Mouse (Mus musculus) frontal cortex, adult (tissue): Measurements from ENCODE around the gene Ctcf.

Experiments used
- ATAC-seq: cut with Nextera tagmentation; 2 replicates; pipeline ENCODE4 v1.9.2; 2017; ENCODE audit warnings: mild to moderate bottlenecking, moderate library complexity, mixed read lengths; ENCODE audit not compliant: low TSS enrichment

Gene Ctcf

GRCm38 (mm10) chr8:105617451-105618278, 18.7 kb upstream of the Ctcf start:
- ATAC-seq, result no peak

GRCm38 (mm10) chr8:105618279-105618634, 18.1 kb upstream of the Ctcf start:
- ATAC-seq, result no peak

GRCm38 (mm10) chr8:105618892-105619591, 17.3 kb upstream of the Ctcf start:
- no peak for ATAC-seq

DNA sequence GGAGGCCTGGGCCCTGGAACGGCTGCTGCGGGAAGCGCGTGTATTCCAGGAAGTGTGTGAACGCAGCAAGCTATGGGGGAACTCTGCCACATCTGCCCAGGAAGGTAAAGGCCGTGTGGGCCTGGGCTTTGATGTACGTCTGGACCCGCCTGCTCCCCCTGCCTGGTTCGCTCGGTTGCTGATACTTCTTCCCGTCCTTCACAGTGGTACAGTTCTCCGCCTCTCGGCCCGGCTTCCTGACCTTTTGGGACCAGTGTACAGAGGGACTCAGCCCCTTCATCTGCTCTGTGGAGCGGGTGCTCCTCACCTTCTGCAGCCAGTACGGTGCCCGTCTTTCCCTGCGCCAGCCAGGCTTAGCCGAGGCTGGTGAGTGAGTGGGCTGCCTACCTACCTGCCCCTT, 16.2 kb upstream of the Ctcf start:
- no peak for ATAC-seq

- no peak for ATAC-seq
These were observed 15.2 kb upstream of the Ctcf start for GRCm38 (mm10) chr8:105620946-105621720.

GRCm38 (mm10) chr8:105621841-105622240, 14.5 kb upstream of the Ctcf start:
- no peak for ATAC-seq

- ATAC-seq, result peak; percentile 53
These were observed 13.9 kb upstream of the Ctcf start for GRCm38 (mm10) chr8:105622421-105622920.

- no peak for ATAC-seq
These were observed 13.2 kb upstream of the Ctcf start for GRCm38 (mm10) chr8:105623118-105623517.

- ATAC-seq, result no peak
These were observed 12.6 kb upstream of the Ctcf start for GRCm38 (mm10) chr8:105623679-105624245.

DNA sequence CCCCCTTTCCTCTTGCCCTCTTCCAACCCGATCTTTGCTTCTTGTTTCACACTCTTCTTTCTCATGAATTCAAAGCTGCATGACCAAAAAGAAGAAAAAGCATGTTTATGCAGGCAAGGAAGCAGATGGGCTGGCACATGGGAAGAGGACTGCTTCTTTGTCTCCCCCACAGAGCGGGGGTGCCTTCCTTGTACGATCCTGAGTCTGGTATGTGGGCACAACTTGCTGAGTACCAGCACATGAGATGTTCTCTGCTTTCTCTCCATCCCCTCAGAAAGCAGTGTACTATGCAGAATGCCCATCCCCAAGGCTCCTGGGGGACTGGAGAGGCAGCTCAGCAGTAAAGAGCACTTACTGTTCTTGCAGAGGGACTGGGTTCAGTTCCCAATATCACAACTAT, 12.0 kb upstream of the Ctcf start:
- ATAC-seq, result peak; percentile 81

DNA sequence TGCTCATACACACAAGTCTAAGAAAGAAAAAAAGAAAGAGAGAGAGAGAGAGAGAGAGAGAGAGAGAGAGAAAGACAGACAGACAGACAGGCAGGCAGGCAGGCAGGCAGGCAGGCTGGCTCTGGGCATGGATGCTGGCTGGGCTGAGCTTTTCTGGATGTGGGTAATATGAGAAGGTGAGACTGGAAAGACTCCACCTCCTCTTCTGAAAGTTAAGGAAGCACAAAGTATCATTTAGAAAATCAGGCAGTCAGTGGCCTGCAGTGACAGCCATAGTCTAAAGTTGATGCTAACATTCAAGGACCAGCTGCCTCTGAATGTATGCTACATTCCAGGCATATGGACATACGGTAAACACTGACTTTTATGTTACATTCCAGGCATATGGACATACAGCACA, 11.5 kb upstream of the Ctcf start:
- no peak for ATAC-seq

DNA sequence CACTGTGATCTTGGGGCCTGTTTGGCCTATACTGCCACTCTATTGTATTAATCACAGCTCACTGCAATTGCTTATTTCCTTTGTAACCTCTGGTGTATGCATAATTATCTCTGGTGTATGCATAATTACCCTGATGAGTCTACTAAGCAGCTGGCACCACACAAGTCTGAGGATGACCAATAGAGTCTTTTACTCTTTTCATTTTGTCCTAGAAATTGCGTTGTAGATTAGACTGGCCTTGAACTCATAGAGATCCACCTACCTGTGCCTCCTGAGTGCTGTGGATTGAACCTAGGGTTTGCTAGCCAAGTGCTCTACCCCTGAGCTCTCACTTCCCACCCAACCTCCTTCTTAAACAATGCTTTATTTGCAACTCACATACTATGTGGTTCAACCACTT, 10.3 kb upstream of the Ctcf start:
- no peak for ATAC-seq

- ATAC-seq, result no peak
These were observed 7.0 kb upstream of the Ctcf start for GRCm38 (mm10) chr8:105629337-105629736.

- ATAC-seq, result no peak
These were observed 1.5 kb upstream of the Ctcf start for GRCm38 (mm10) chr8:105634771-105635458.

DNA sequence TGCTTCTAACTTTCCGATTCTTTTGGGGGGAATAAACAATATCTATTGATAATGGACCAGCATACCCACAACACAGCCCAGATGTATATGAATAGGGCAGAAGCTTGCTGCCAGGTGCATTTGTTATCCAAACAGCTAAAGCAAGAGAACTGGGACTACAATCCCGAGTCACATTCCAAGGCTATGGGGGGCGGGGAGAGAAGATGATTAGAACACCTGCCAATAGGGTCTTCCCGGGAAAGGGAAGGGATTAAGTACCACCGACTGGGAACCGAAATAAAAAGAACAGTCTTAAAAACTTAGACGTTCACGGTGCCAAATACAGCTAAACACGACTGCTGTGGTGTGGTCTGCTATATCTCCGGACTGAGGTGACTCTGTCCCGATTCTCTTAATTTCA, 887 bp upstream of the Ctcf start:
- ATAC-seq, result no peak

DNA sequence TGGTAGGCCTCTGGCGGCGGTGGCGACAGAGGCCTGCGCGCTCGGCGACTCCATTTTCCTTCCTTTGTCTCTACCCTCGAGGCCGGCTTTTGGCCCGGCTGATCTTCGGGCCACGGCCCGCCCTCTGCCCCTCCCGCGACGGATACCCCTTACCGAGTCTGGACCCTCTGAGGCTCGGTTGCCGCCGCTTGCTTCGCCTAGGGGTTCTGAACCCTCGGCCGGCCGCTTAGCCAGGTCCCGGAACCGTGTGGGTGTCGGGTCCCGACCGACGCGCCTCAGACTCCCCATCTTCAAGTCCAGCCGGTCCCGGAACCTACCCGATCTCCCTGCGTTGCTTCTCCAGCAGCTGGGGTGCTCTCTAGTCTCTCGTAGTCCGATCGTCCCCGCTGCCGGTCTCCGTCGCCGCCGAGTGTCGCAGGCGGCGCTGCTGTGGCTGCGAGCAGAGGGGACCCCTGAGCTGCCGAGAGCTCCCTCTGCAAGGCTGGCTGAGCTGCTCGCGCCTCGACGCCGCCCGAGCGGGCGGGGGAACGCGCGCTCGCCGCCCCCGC, 669 bp downstream of the Ctcf start, which contains the start of gene Agrp:
Gene Agrp (minus strand): TSS at position 431 of the 548 bp plus-strand sequence.
- ATAC-seq, result peak; percentile 41

DNA sequence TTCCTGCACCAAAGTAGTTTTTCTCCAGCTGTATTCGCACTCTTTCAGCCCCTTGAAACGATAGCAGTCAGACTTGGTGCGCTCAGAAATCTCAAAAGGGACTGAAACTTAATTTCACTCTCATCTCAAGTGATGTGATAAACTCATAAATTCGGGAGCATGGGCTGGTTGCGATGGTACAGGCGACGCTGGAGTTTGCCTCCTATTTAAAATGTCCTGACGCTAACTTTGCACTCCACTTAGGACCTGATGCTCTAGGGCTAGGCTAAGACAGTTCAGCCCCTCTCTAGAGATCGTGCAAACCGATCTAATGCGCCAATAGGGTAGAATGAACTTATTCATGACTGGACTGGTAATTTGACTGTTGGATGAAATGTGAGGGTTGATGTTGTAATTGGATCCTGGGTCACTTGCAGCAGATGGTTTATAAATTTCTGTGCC, 1.3 kb downstream of the Ctcf start:
- no peak for ATAC-seq

DNA sequence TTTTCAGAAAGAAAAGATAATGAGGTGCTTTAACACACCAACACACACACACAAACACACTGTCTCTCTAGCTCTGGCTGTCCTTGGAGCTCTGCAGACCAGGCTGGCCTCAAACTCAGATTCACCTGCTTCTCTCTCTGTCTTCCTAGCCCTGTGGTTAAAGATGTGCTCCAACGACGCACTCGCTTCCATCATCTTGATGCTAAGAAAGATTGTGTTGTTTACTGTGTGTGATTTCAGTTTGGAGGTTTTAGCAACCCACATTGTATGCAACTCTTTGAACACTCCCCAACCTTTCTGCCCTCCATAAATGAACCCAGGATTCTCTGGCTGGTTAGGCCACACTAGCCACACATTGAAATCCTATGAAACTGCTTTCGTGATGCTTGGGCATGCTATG, 2.1 kb downstream of the Ctcf start:
- ATAC-seq, result no peak

- no peak for ATAC-seq
These were observed 3.5 kb downstream of the Ctcf start for GRCm38 (mm10) chr8:105639835-105640234.

DNA sequence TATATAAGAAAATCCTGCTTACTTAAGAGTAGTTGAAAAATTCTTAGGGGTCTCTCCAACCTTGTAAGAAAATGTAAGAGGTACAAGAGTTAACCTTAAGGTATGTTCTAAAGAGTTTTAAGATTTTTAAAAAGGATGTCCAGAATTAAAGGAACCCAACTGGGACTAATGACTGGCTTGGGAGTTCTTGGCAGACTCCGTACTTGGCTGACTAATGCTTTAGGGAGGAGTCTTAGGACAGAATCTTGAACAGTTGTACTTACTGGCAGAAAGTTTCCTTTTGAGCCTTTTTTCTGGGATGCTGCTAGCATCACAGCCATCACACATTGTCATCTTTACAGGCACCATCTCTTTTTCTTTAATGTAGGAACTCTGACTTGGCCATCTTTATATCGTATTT, 4.1 kb downstream of the Ctcf start:
- no peak for ATAC-seq

DNA sequence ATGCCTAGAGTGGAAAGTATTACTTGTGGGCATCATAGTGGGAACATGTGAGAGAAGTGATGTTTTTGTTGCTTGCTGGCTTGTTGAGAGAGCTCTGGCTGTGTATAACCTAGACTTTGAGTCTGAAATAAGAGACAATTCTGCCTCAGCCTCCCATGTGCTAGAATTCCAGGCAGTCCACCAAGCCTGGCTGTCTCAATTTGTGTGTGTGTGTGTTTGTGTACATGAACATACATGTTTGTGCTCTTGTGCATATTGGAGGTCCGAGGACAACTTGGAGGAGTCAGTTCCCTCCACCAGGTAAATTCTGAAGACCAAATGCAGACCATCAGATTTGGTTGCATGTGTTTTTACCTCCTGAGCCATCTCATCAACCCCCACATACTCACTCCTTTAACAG, 8.8 kb downstream of the Ctcf start:
- no peak for ATAC-seq
